Mouse (Mus musculus): ENCODE measurements around the gene Abcf1. TPM values are rescaled to one million over a fixed set of nuclear protein-coding genes. Genes with fewer than 3 reads are reported as not detected.

The Abcf1 gene
- polyA plus RNA-seq, 1 experiment from 2014 or later, result 72.1 TPM

DNA sequence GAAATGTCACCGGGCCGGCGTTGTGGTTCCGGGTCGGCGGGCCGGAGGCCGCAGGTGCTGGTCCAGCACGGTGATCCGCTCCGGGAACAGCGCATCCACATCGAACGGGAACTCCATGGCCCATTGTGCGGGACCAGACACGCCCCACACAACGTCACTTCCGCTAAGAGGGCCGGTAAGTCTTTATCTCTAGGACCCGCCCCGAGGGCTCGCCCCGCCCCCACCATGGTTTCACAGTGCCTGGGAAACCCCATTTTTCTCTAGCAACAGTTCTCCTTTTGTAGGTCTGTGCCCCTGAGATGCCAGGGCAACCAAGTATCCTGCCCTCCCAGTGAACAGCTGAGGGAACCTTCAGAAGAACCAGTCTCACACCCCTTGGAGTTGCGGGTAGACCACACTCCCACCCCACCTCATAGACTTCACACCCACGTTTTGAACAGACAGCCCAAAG lies 59.6 kb downstream of the Abcf1 start, which contains the start of gene Atat1:
Atat1 (minus strand) TSS at position 157 of the 451 bp plus-strand sequence.
- H3K36me3 ChIP-seq (ENCODE audit: control insufficient read depth, insufficient read depth, low read length), result peaks cover 66% of the 10 kb centered on the region
- no peaks in the 10 kb centered on the region for H3K27me3 ChIP-seq (replicated peaks; ENCODE audit: control insufficient read depth, insufficient read depth, low read length)
- H3K9me3 ChIP-seq (ENCODE audit: control insufficient read depth, low read length), result no peaks in the 10 kb centered on the region
- peak within 1 kb of the TSS; percentile 78 for H3K9ac ChIP-seq (ENCODE audit: low read depth, low read length)
- H3K4me1 ChIP-seq (ENCODE audit: control insufficient read depth, insufficient read depth, low read length), result peaks cover 9% of the 10 kb centered on the region
- peak within 1 kb of the TSS; percentile 66 for H3K4me3 ChIP-seq (ENCODE audit: low read depth, low read length)
- ATAC-seq (ENCODE audit: low read depth), result peak; percentile 92
- peak within 1 kb of the TSS; percentile 61 for H3K27ac ChIP-seq (replicated peaks; ENCODE audit: low read depth, low read length)
- peak; percentile 96 for DNase-seq (ENCODE audit: low spot score)
- 2% methylated on average over 25 of the region's 25 CpGs for WGBS
- H3K4me2 ChIP-seq (ENCODE audit: low read depth, low read length), result peak within 1 kb of the TSS; percentile 87

- Histone ChIP-seq H3K4me2 (ENCODE audit: low read depth, low read length) (peak overlapping the region; percentile 87), H3K36me3 (ENCODE audit: control insufficient read depth, insufficient read depth, low read length) (peaks cover 69% of the 10 kb centered on the region), H3K4me1 (ENCODE audit: control insufficient read depth, insufficient read depth, low read length) (peaks cover 9% of the 10 kb centered on the region), H3K27ac (replicated peaks; ENCODE audit: low read depth, low read length) (peak overlapping the region; percentile 61), H3K4me3 (ENCODE audit: low read depth, low read length) (peak overlapping the region; percentile 66), H3K9ac (ENCODE audit: low read depth, low read length) (peak overlapping the region; percentile 78), H3K9me3 (ENCODE audit: control insufficient read depth, low read length) (no peaks in the 10 kb centered on the region), H3K27me3 (replicated peaks; ENCODE audit: control insufficient read depth, insufficient read depth, low read length) (no peaks in the 10 kb centered on the region)
- WGBS, result 15% methylated on average over 19 of the region's 20 CpGs
- no peak for DNase-seq (ENCODE audit: low spot score)
- ATAC-seq (ENCODE audit: low read depth), result peak; percentile 13
These were observed 60.2 kb downstream of the Abcf1 start for GRCm38 (mm10) chr17:35909186-35909918.

- Histone ChIP-seq H3K4me1 (ENCODE audit: control insufficient read depth, insufficient read depth, low read length) (peaks cover 9% of the 10 kb centered on the region), H3K36me3 (ENCODE audit: control insufficient read depth, insufficient read depth, low read length) (peaks cover 68% of the 10 kb centered on the region), H3K9me3 (ENCODE audit: control insufficient read depth, low read length) (no peaks in the 10 kb centered on the region), H3K27ac (replicated peaks; ENCODE audit: low read depth, low read length) (no peak overlapping the region), H3K27me3 (replicated peaks; ENCODE audit: control insufficient read depth, insufficient read depth, low read length) (no peaks in the 10 kb centered on the region), H3K9ac (ENCODE audit: low read depth, low read length) (no peak overlapping the region), H3K4me3 (ENCODE audit: low read depth, low read length) (no peak overlapping the region), H3K4me2 (ENCODE audit: low read depth, low read length) (no peak overlapping the region)
- no peak for DNase-seq (ENCODE audit: low spot score)
- no peak for ATAC-seq (ENCODE audit: low read depth)
- WGBS, result 79% methylated on average over 2 of the region's 2 CpGs
These were observed 62.0 kb downstream of the Abcf1 start for GRCm38 (mm10) chr17:35907609-35908008.

MicroRNA genes within 50 kb of the gene (microRNA counts, 519-probe panel; counts per million panel counts)
- microRNA mmu-miR-1894-3p (19.3 counts per million), microRNA mmu-miR-1894-5p (1,862 counts per million, percentile 12 among the panel's probes with 10 or more counts), microRNA mmu-miR-877 (1,946 counts per million, percentile 17 among the panel's probes with 10 or more counts)

Small RNA genes lying within 50 kb of the gene (microRNA-seq; reads per million reads assigned to microRNA genes)
- not detected for gene Mir1894 (ENCODE audit: borderline number of aligned reads)
- gene Mir877 (ENCODE audit: borderline number of aligned reads), result 52.1 reads per million, percentile 45 among the genes with 10 or more reads in this experiment

Other genes with a start within 250 kb of the Abcf1 start
- 10.1 and 10.3 TPM in 2 replicates for gene Ier3, start 148.1 kb downstream of the Abcf1 start, polyA plus RNA-seq (2014; fragmentation: Nextera tagmentation; extraction: Ambion mirVana)
- gene Flot1, start 146.5 kb downstream of the Abcf1 start, polyA plus RNA-seq (2014; fragmentation: Nextera tagmentation; extraction: Ambion mirVana), result 49.0 and 49.5 TPM in 2 replicates
- 736 and 832 TPM in 2 replicates for gene Tubb5, start 131.5 kb downstream of the Abcf1 start, polyA plus RNA-seq (2014; fragmentation: Nextera tagmentation; extraction: Ambion mirVana)
- 10.2 and 14.8 TPM in 2 replicates for gene Mdc1, start 128.2 kb downstream of the Abcf1 start, polyA plus RNA-seq (2014; fragmentation: Nextera tagmentation; extraction: Ambion mirVana)
- gene Nrm, start 108.4 kb downstream of the Abcf1 start, polyA plus RNA-seq (2014; fragmentation: Nextera tagmentation; extraction: Ambion mirVana), result 47.7 and 55.4 TPM in 2 replicates
- gene Ppp1r18, start 104.2 kb downstream of the Abcf1 start, polyA plus RNA-seq (2014; fragmentation: Nextera tagmentation; extraction: Ambion mirVana), result 25.6 and 27.8 TPM in 2 replicates
- gene Dhx16, start 89.9 kb downstream of the Abcf1 start, polyA plus RNA-seq (2014; fragmentation: Nextera tagmentation; extraction: Ambion mirVana), result 40.2 and 43.4 TPM in 2 replicates
- gene 2310061I04Rik, start 72.3 kb downstream of the Abcf1 start, polyA plus RNA-seq (2014; fragmentation: Nextera tagmentation; extraction: Ambion mirVana), result 20.5 and 21.5 TPM in 2 replicates
- 48.1 and 53.6 TPM in 2 replicates for gene Atat1, start 59.7 kb downstream of the Abcf1 start, polyA plus RNA-seq (2014; fragmentation: Nextera tagmentation; extraction: Ambion mirVana)
- 73.3 and 76.0 TPM in 2 replicates for gene Mrps18b, start 53.4 kb downstream of the Abcf1 start, polyA plus RNA-seq (2014; fragmentation: Nextera tagmentation; extraction: Ambion mirVana)
- 29.1 and 32.5 TPM in 2 replicates for gene Ppp1r10, start 53.3 kb downstream of the Abcf1 start, polyA plus RNA-seq (2014; fragmentation: Nextera tagmentation; extraction: Ambion mirVana)
- gene Gnl1, start 10.1 kb upstream of the Abcf1 start, polyA plus RNA-seq (2014; fragmentation: Nextera tagmentation; extraction: Ambion mirVana), result 39.9 and 46.3 TPM in 2 replicates
- 31.5 and 33.7 TPM in 2 replicates for gene Prr3, start 10.5 kb upstream of the Abcf1 start, polyA plus RNA-seq (2014; fragmentation: Nextera tagmentation; extraction: Ambion mirVana)
- 2.2 and 2.4 TPM in 2 replicates for gene H2-T24, start 50.8 kb upstream of the Abcf1 start, polyA plus RNA-seq (2014; fragmentation: Nextera tagmentation; extraction: Ambion mirVana)
- 9.6 and 10.1 TPM in 2 replicates for gene H2-T23, start 63.1 kb upstream of the Abcf1 start, polyA plus RNA-seq (2014; fragmentation: Nextera tagmentation; extraction: Ambion mirVana)
- 20.5 and 20.7 TPM in 2 replicates for gene H2-T22, start 73.0 kb upstream of the Abcf1 start, polyA plus RNA-seq (2014; fragmentation: Nextera tagmentation; extraction: Ambion mirVana)
- not detected in 2 replicates for gene Gm6034, start 73.2 kb upstream of the Abcf1 start, polyA plus RNA-seq (2014; fragmentation: Nextera tagmentation; extraction: Ambion mirVana)
- not detected in 2 replicates for gene Gm11127, start 88.6 kb upstream of the Abcf1 start, polyA plus RNA-seq (2014; fragmentation: Nextera tagmentation; extraction: Ambion mirVana)
- gene Gm19684, start 151.9 kb upstream of the Abcf1 start, polyA plus RNA-seq (2014; fragmentation: Nextera tagmentation; extraction: Ambion mirVana), result not detected in 2 replicates
- not detected in 2 replicates for gene Gm7030, start 159.7 kb upstream of the Abcf1 start, polyA plus RNA-seq (2014; fragmentation: Nextera tagmentation; extraction: Ambion mirVana)
- not detected in 2 replicates for gene Gm8909, start 198.8 kb upstream of the Abcf1 start, polyA plus RNA-seq (2014; fragmentation: Nextera tagmentation; extraction: Ambion mirVana)
- not detected in 2 replicates for gene H2-T3, start 220.5 kb upstream of the Abcf1 start, polyA plus RNA-seq (2014; fragmentation: Nextera tagmentation; extraction: Ambion mirVana)